ENCODE assay signal across 8 mouse cellular contexts in genomic region chr7:45052181-45052861, GRCm38 (mm10). TPM values are rescaled to one million over a fixed set of nuclear protein-coding genes. Genes with fewer than 3 reads are reported as not detected.
DNase-seq lines count a peak whose midpoint lies in the region; TF ChIP-seq lines count a peak whose summit lies in the region.

No protein-coding gene starts in this region.

- peak overlapping the region; percentile 60 for H3K4me3 ChIP-seq in C2C12 (ENCODE audit: insufficient read depth, poor library complexity, severe bottlenecking)

- peaks cover 47% of the 10 kb centered on the region for H3K79me2 ChIP-seq in C2C12 (ENCODE audit: control insufficient read depth, insufficient read depth)

- TF ChIP-seq CTCF in C2C12 (IDR thresholded peaks at IDR 0.05; ENCODE audit: control insufficient read depth, insufficient read depth, insufficient read length), result no peak

- DNase-seq in ES-CJ7 (ENCODE audit: low read depth, low spot score), result peak; percentile 52
- DNase-seq in embryo, embryonic 11 days, result peak; percentile 37
- peak; percentile 41 to 63 for DNase-seq in heart, postnatal 36 days
- peak; percentile 51 to 60 for DNase-seq in layer of hippocampus, postnatal 14 days (ENCODE audit: low spot score in 2 of 2)
- peak; percentile 50 for DNase-seq in lung, postnatal 10 days
- peak; percentile 67 for DNase-seq in right cerebral cortex, postnatal 25 days
- no peak for DNase-seq in natural killer cell, adult 2 months (ENCODE audit: low spot score in 2 of 2)

- peak overlapping the region; percentile 92 for H3ac ChIP-seq in C2C12 (ENCODE audit: control insufficient read depth, insufficient read length, low read depth)

- no peaks in the 10 kb centered on the region for H3K27me3 ChIP-seq in C2C12 (ENCODE audit: control insufficient read depth, insufficient read depth, insufficient read length)

- intact Hi-C loops in heart, postnatal 36 days (cut with DNase I), result loop anchor here (5.0 kb wide), 1 partner anchor 70 kb away; no protein-coding TSS in a partner anchor

- peaks cover 18% of the 10 kb centered on the region for H3K79me3 ChIP-seq in C2C12 (ENCODE audit: low read depth)

- H3K36me3 ChIP-seq in C2C12 (ENCODE audit: control insufficient read depth, insufficient read depth), result peaks cover 18% of the 10 kb centered on the region

TF ChIP-seq in C2C12, 6 proteins besides CTCF, POLR2A, EP300 and RAD21:
- no peak for TF ChIP-seq MAX (IDR thresholded peaks at IDR 0.05)
- TF ChIP-seq CEBPB (IDR thresholded peaks at IDR 0.05; ENCODE audit: low read depth), result no peak
- no peak for TF ChIP-seq MYOD1 (IDR thresholded peaks at IDR 0.05; ENCODE audit: control insufficient read depth, insufficient read length, low read depth)
- no peak for TF ChIP-seq MYOG (IDR thresholded peaks at IDR 0.05; ENCODE audit: control insufficient read depth, extremely low read depth, insufficient read length)
- TF ChIP-seq USF1 (IDR thresholded peaks at IDR 0.05; ENCODE audit: low read depth), result no peak
- no peak for TF ChIP-seq FOSL1 (IDR thresholded peaks at IDR 0.05; ENCODE audit: insufficient read depth, low read length, poor library complexity, severe bottlenecking)

RNA-seq across cellular contexts. Expression of gene Prr12, which starts 0.4 kb away (rescaled TPM):
- 14.2 TPM for polyA plus RNA-seq in C2C12 (2012; fragmentation: generic; extraction: Trizol)
- 10 to 100 TPM; 23.4 to 29.4 TPM for total RNA-seq in heart, postnatal 36 days (2021)
- total RNA-seq in layer of hippocampus, postnatal 14 days (2021), result 10 to 100 TPM; 67.3 to 67.9 TPM

RNA-seq across cellular contexts. Expression of gene Nosip, which starts 9.9 kb away (rescaled TPM):
- polyA plus RNA-seq in C2C12 (2012; fragmentation: generic; extraction: Trizol), result 66.6 TPM
- total RNA-seq in heart, postnatal 36 days (2021), result 10 to 100 TPM; 30.3 to 32.1 TPM
- total RNA-seq in layer of hippocampus, postnatal 14 days (2021), result 10 to 100 TPM; 49.2 to 55.4 TPM

RNA-seq across cellular contexts. Expression of gene Prrg2, which starts 10.2 kb away (rescaled TPM):
- polyA plus RNA-seq in C2C12 (2012; fragmentation: generic; extraction: Trizol), result 14.0 TPM
- 1 to 10 TPM; 7.7 to 7.9 TPM for total RNA-seq in heart, postnatal 36 days (2021)
- total RNA-seq in layer of hippocampus, postnatal 14 days (2021), result 1 to 10 TPM; 5.3 to 7.4 TPM

RNA-seq across cellular contexts. Expression of gene Rras, which starts 34.6 kb away (rescaled TPM):
- 56.8 TPM for polyA plus RNA-seq in C2C12 (2012; fragmentation: generic; extraction: Trizol)
- total RNA-seq in heart, postnatal 36 days (2021), result 10 to 100 TPM; 45.1 to 53.3 TPM
- total RNA-seq in layer of hippocampus, postnatal 14 days (2021), result 10 to 100 TPM; 12.1 to 16.2 TPM

RNA-seq across cellular contexts. Expression of gene Scaf1, which starts 36.2 kb away (rescaled TPM):
- polyA plus RNA-seq in C2C12 (2012; fragmentation: generic; extraction: Trizol), result 58.4 TPM
- total RNA-seq in heart, postnatal 36 days (2021), result 10 to 100 TPM; 48.0 to 48.1 TPM
- total RNA-seq in layer of hippocampus, postnatal 14 days (2021), result 100 to 1,000 TPM; 153 to 158 TPM

Comparison
In these comparisons a context has a peak if more than half of its experiments do, and no peak if none do; other contexts are left out.
1. DNase-seq: peak in ES-CJ7 (single experiment), embryo, embryonic 11 days (single experiment), heart, postnatal 36 days (2 of 2), layer of hippocampus, postnatal 14 days (2 of 2), lung, postnatal 10 days (single experiment) and right cerebral cortex, postnatal 25 days (single experiment); none in natural killer cell, adult 2 months (0 of 2).